Mouse (Mus musculus): Measurements from ENCODE around the gene Ptprd. TPM values are rescaled to one million over a fixed set of nuclear protein-coding genes. Genes with fewer than 3 reads are reported as not detected.

Ptprd gene
- polyA plus RNA-seq, 1 experiment = 108 TPM

DNA sequence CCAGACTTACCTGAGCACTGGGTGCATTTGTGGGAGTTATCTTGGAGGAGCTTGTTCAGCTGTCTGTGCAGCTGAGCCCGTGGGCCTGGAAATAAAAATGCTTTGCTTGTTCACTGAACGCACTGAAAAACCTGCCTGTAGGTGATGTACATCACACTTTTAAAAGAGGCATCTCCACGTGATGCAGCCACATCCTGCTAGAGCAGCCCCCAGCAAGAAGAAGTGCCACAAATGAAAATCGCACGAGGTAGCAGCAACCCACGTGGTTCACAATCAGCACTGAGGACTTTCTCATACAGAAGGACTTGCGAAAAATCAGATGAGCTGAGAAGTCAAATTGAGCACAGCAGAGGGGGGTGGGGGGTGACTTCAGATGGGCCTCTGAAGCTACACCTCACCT, 757.7 kb downstream of the Ptprd start:
- Histone ChIP-seq H3K4me1 (ENCODE audit: control insufficient read depth, insufficient read depth, low read length) (no peaks in the 10 kb centered on the region), H3K4me3 (replicated peaks; ENCODE audit: insufficient read depth, low read depth, low read length) (no peak overlapping the region), H3K27me3 (ENCODE audit: control insufficient read depth, insufficient read depth, low read length) (no peaks in the 10 kb centered on the region), H3K27ac (ENCODE audit: insufficient read depth, low read length) (no peak overlapping the region)
- TF ChIP-seq POLR2A (IDR thresholded peaks at IDR 0.05; ENCODE audit: borderline replicate concordance, insufficient read depth, low read length) (no peak), CTCF (IDR thresholded peaks at IDR 0.05; ENCODE audit: borderline replicate concordance, insufficient read depth, low read depth, low read length) (no peak)
- WGBS = 75% methylated on average over 7 of the region's 7 CpGs
- DNase-seq = no peak

DNA sequence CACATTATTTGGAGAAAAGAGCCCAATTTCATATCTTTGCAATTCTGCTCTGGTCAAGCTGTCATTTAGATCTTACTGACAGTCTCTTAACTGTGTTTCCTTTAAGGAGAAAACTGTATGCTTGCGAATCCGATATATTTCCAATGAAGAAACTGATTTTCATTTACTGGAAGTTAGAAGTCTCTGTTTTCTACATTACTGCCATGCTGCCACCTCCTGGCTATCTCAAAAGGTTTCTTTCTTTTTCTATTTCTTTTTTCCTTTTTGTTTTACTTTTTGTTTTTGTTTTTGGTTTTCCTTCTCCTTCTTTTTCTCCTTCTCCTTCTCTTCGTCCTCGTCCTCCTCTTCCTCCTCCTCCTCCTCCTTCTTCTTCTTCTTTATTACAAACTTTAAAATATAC, 812.6 kb downstream of the Ptprd start:
- no peak overlapping the region for H3K27ac ChIP-seq (ENCODE audit: insufficient read depth, low read length)
- TF ChIP-seq POLR2A (IDR thresholded peaks at IDR 0.05; ENCODE audit: borderline replicate concordance, insufficient read depth, low read length) (no peak), CTCF (IDR thresholded peaks at IDR 0.05; ENCODE audit: borderline replicate concordance, insufficient read depth, low read depth, low read length) (no peak)
- H3K27me3 ChIP-seq (ENCODE audit: control insufficient read depth, insufficient read depth, low read length) = no peaks in the 10 kb centered on the region
- DNase-seq = no peak
- no peaks in the 10 kb centered on the region for H3K4me1 ChIP-seq (ENCODE audit: control insufficient read depth, insufficient read depth, low read length)
- no peak overlapping the region for H3K4me3 ChIP-seq (replicated peaks; ENCODE audit: insufficient read depth, low read depth, low read length)
- 88% methylated on average over 4 of the region's 4 CpGs for WGBS

DNA sequence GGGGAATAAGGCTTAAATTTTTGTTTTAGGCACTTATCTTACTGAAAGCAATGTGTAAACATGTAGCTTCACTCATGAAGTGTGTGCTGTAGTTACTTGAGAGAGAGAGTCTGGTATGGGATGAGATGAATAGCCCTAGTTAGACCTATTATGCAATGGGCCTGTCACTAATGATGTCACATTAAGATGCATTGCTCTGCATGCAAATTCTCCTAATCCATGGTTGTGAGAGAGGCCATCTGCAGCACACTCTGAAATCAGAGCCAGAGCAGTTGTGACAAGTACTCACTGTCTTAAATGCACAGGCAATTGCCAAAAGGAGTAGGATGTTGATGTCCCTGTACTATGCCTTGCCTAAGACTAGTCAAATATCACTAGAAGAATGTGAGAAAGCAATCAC, 850.0 kb downstream of the Ptprd start:
- Histone ChIP-seq H3K27me3 (ENCODE audit: control insufficient read depth, insufficient read depth, low read length) (no peaks in the 10 kb centered on the region), H3K27ac (ENCODE audit: insufficient read depth, low read length) (no peak overlapping the region), H3K4me3 (replicated peaks; ENCODE audit: insufficient read depth, low read depth, low read length) (no peak overlapping the region), H3K4me1 (ENCODE audit: control insufficient read depth, insufficient read depth, low read length) (no peaks in the 10 kb centered on the region)
- DNase-seq = no peak
- TF ChIP-seq CTCF (IDR thresholded peaks at IDR 0.05; ENCODE audit: borderline replicate concordance, insufficient read depth, low read depth, low read length) (no peak), POLR2A (IDR thresholded peaks at IDR 0.05; ENCODE audit: borderline replicate concordance, insufficient read depth, low read length) (no peak)

DNA sequence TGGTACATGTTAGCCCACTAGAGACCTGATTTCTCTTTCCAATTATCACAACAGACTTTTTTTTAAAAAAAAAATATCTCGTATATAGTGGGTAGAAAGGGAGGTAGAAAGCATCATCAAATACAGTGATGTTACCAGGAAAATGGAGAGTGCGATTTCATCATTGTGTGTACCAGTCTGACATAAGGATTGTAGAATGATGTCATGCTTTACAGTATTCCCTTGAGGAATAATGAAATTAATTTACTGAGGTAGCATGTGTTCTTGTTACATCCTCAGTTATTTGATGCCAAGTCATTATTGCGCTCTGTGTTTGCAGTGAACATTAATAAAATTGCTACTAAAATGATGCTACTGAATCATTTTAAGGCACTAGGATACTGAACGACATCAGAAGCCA, 884.6 kb downstream of the Ptprd start:
- Histone ChIP-seq H3K27ac (ENCODE audit: insufficient read depth, low read length) (no peak overlapping the region), H3K4me1 (ENCODE audit: control insufficient read depth, insufficient read depth, low read length) (no peaks in the 10 kb centered on the region), H3K27me3 (ENCODE audit: control insufficient read depth, insufficient read depth, low read length) (no peaks in the 10 kb centered on the region), H3K4me3 (replicated peaks; ENCODE audit: insufficient read depth, low read depth, low read length) (no peak overlapping the region)
- 81% methylated on average over 4 of the region's 4 CpGs for WGBS
- TF ChIP-seq POLR2A (IDR thresholded peaks at IDR 0.05; ENCODE audit: borderline replicate concordance, insufficient read depth, low read length) (no peak), CTCF (IDR thresholded peaks at IDR 0.05; ENCODE audit: borderline replicate concordance, insufficient read depth, low read depth, low read length) (no peak)
- no peak for DNase-seq

DNA sequence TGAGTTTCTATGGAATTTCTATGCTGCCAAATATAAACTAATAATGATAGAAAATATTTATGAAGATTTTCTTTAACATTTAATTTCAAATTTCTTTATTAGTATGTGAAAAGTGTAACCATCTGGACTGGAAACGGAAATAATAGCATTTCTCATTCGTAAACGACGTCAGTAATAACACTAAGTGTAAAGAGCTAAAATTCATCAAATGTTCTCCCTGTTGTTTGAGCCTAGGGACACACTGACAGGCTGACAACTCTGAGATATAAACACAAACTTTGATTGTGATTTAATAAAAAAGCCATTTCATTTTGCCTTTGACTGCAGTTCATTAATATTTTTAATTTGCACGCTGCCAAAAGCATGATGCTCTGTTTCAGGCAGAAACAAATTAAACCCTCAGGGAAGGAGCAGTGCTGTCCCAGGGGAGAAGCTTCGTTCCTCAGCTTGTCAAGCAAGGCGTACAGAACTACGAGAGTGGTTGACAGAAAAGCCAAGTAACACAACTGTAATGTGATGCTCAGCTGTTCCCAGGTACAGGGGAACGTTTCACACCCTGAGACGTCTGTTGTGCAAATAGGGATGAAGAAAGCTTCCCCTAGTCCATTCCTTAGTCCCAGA, 894.6 kb downstream of the Ptprd start:
- TF ChIP-seq POLR2A (IDR thresholded peaks at IDR 0.05; ENCODE audit: borderline replicate concordance, insufficient read depth, low read length) = no peak
- TF ChIP-seq CTCF (IDR thresholded peaks at IDR 0.05; ENCODE audit: borderline replicate concordance, insufficient read depth, low read depth, low read length) = no peak
- DNase-seq = no peak
- no peak overlapping the region for H3K27ac ChIP-seq (ENCODE audit: insufficient read depth, low read length)
- 41% methylated on average over 10 of the region's 10 CpGs for WGBS
- H3K4me1 ChIP-seq (ENCODE audit: control insufficient read depth, insufficient read depth, low read length) = no peaks in the 10 kb centered on the region
- no peak overlapping the region for H3K4me3 ChIP-seq (replicated peaks; ENCODE audit: insufficient read depth, low read depth, low read length)
- no peaks in the 10 kb centered on the region for H3K27me3 ChIP-seq (ENCODE audit: control insufficient read depth, insufficient read depth, low read length)

DNA sequence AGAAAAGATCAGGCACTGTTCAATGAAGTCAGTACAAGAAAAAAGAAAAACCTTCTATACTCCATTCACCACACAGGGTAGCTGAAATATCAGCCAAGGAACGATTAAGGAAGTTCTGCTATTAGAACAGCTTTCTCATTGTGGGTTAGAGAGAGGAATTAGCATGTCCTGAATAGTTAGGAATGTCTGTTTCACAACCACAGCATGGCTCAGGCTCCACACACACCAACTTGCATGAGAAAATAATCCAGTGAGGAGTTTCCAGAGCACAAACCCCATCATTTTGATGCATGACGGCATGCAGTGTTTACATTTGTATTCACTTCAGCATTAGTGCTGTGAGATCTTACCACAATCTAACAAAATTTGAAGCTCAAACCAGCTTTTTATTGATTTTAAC, 895.1 kb downstream of the Ptprd start:
- H3K4me1 ChIP-seq (ENCODE audit: control insufficient read depth, insufficient read depth, low read length) = no peaks in the 10 kb centered on the region
- no peak for TF ChIP-seq CTCF (IDR thresholded peaks at IDR 0.05; ENCODE audit: borderline replicate concordance, insufficient read depth, low read depth, low read length)
- TF ChIP-seq POLR2A (IDR thresholded peaks at IDR 0.05; ENCODE audit: borderline replicate concordance, insufficient read depth, low read length) = no peak
- no peak for DNase-seq
- no peak overlapping the region for H3K4me3 ChIP-seq (replicated peaks; ENCODE audit: insufficient read depth, low read depth, low read length)
- no peaks in the 10 kb centered on the region for H3K27me3 ChIP-seq (ENCODE audit: control insufficient read depth, insufficient read depth, low read length)
- H3K27ac ChIP-seq (ENCODE audit: insufficient read depth, low read length) = no peak overlapping the region
- 56% methylated on average over 2 of the region's 2 CpGs for WGBS

DNA sequence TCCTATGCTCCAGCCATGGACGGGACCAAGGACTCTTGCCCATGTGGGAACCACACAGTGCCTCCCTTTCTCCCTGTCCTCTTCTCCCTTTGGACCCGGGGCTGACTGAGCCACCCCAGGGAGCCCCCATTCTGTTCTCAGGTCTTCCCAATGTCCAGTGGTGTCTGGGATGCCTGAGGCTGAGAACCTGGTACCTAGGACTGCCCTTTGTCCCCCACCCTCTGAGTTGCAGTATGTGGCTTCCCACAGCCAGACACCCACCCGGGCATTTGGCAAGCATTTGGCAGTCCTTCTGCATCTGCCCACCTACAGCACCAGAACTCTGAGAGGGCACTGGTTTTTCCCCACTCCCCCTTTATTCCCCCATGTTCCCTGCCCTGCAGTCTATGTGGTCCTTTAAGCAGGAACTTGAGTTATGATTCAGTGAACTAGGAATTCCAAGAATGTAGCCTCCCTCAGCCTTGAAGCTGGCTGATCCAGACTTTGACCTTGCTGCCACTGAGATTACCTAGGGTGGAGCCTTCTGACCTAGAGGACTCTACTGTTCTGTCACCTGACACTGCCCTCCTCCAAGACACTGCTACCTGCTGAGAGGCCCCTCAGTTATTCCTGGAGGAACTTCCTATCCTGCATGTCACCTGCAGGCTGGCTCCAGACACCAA, 901.5 kb downstream of the Ptprd start:
- H3K4me1 ChIP-seq (ENCODE audit: control insufficient read depth, insufficient read depth, low read length) = no peaks in the 10 kb centered on the region
- TF ChIP-seq CTCF (IDR thresholded peaks at IDR 0.05; ENCODE audit: borderline replicate concordance, insufficient read depth, low read depth, low read length) = no peak
- no peak for TF ChIP-seq POLR2A (IDR thresholded peaks at IDR 0.05; ENCODE audit: borderline replicate concordance, insufficient read depth, low read length)
- H3K4me3 ChIP-seq (replicated peaks; ENCODE audit: insufficient read depth, low read depth, low read length) = no peak overlapping the region
- DNase-seq = no peak
- no peak overlapping the region for H3K27ac ChIP-seq (ENCODE audit: insufficient read depth, low read length)
- 80% methylated on average over 3 of the region's 3 CpGs for whole genome bisulfite sequencing
- no peaks in the 10 kb centered on the region for H3K27me3 ChIP-seq (ENCODE audit: control insufficient read depth, insufficient read depth, low read length)

DNA sequence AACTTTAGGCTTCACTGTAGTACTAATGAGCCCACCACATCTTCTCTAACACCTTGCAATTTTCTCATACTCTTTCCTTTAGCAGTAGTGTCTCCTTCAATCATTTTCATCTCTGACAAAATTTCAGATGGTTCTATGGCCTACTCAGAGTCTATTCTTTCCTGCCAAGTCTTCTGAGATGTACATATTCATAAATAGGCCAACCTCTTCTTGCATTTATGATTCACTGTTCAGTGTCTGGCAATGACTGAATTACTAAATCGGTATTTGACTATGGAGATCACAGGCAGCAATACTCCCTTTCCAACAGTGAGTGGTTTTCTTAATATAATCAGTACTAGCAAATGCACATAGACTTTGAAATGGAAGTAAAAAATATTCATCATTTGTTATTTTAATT, 928.3 kb downstream of the Ptprd start:
- 85% methylated on average over 1 of the region's 1 CpGs for WGBS
- TF ChIP-seq POLR2A (IDR thresholded peaks at IDR 0.05; ENCODE audit: borderline replicate concordance, insufficient read depth, low read length) (no peak), CTCF (IDR thresholded peaks at IDR 0.05; ENCODE audit: borderline replicate concordance, insufficient read depth, low read depth, low read length) (no peak)
- Histone ChIP-seq H3K4me1 (ENCODE audit: control insufficient read depth, insufficient read depth, low read length) (no peaks in the 10 kb centered on the region), H3K4me3 (replicated peaks; ENCODE audit: insufficient read depth, low read depth, low read length) (no peak overlapping the region), H3K27me3 (ENCODE audit: control insufficient read depth, insufficient read depth, low read length) (no peaks in the 10 kb centered on the region), H3K27ac (ENCODE audit: insufficient read depth, low read length) (no peak overlapping the region)
- DNase-seq = no peak
